Mouse (Mus musculus) testis, adult 2 months (tissue): ENCODE results near the gene Lrch2.

ENCODE experiments used
- CTCF ChIP-seq: fragments of 200-500 bp; IDR thresholded peaks from 2 replicates; pipeline ENCODE4 v1.5.1; 2012; ENCODE audit warnings: low read depth, mild to moderate bottlenecking, inconsistent platforms, low read length, moderate library complexity; ENCODE audit not compliant: control insufficient read depth, insufficient read depth, insufficient replicate concordance
- POLR2A ChIP-seq: fragments of 200-500 bp; IDR thresholded peaks from 2 replicates; pipeline ENCODE4 v1.6.1; 2012; ENCODE audit warnings: low read depth, mild to moderate bottlenecking, inconsistent platforms, low read length, moderate library complexity; ENCODE audit not compliant: control insufficient read depth

- no peak for TF ChIP-seq POLR2A
- no peak for TF ChIP-seq CTCF
Measured at GRCm38 (mm10) chrX:147429753-147430152, 124.1 kb downstream of the Lrch2 start.
